Mouse (Mus musculus) midbrain, embryonic 16.5 days (tissue): ENCODE data around the gene Rbms3. TPM values are rescaled to one million over a fixed set of nuclear protein-coding genes. Genes with fewer than 3 reads are reported as not detected.

Source experiments
- ATAC-seq: fragments of 200-750 bp; cut with Nextera tagmentation; 2 replicates; pipeline ENCODE4 v1.8.0; 2017; ENCODE audit warnings: moderate TSS enrichment
- H3K27ac ChIP-seq: fragments of 300-500 bp; sonication (generic); 2 replicates; pipeline ENCODE4 v1.5.1; 2014; ENCODE audit warnings: mild to moderate bottlenecking, low read length, mixed read lengths
- H3K27me3 ChIP-seq: fragments of 300-500 bp; sonication (generic); 2 replicates; pipeline ENCODE4 v1.6.1; 2014; ENCODE audit warnings: low read depth, low read length, mixed read lengths; ENCODE audit not compliant: control insufficient read depth, insufficient read depth
- H3K36me3 ChIP-seq: fragments of 300-500 bp; sonication (generic); 2 replicates; pipeline ENCODE4 v1.6.1; 2014; ENCODE audit warnings: mild to moderate bottlenecking, low read length, moderate library complexity, mixed read lengths; ENCODE audit not compliant: control insufficient read depth, insufficient read depth
- H3K4me1 ChIP-seq: fragments of 300-500 bp; sonication (generic); 2 replicates; pipeline ENCODE4 v1.6.1; 2014; ENCODE audit warnings: mild to moderate bottlenecking, low read length, mixed read lengths; ENCODE audit not compliant: control insufficient read depth, insufficient read depth
- H3K4me2 ChIP-seq: fragments of 300-500 bp; sonication (generic); 2 replicates; pipeline ENCODE4 v1.6.1; 2014; ENCODE audit warnings: mild to moderate bottlenecking, low read length, mixed read lengths
- H3K4me3 ChIP-seq: fragments of 300-500 bp; sonication (generic); 2 replicates; pipeline ENCODE4 v1.5.1; 2014; ENCODE audit warnings: low read depth, mild to moderate bottlenecking, low read length, moderate library complexity, mixed read lengths
- H3K9ac ChIP-seq: fragments of 300-500 bp; sonication (generic); 2 replicates; pipeline ENCODE4 v1.6.1; 2014; ENCODE audit warnings: low read depth, low read length, mixed read lengths
- H3K9me3 ChIP-seq: fragments of 300-500 bp; sonication (generic); replicated peaks from 2 replicates; pipeline ENCODE4 v1.6.1; 2014; ENCODE audit warnings: mild to moderate bottlenecking, low read length, mixed read lengths; ENCODE audit not compliant: control insufficient read depth, poor library complexity, severe bottlenecking
- WGBS: fragments of 180-500 bp; shearing (Covaris S2); extraction: QIAGEN DNeasy Blood & Tissue Kit; methylation state at CpG from one replicate; pipeline ENCODE4 v1.1.7; 2014; 5-methylcytosine and 5-hydroxymethylcytosine counted together
- polyA plus RNA-seq: library from polyadenylated mRNA; unstranded; fragments of >200 nt; fragmentation: Nextera tagmentation; extraction: Ambion mirVana; gene quantifications from 2 replicates; pipeline ENCODE4 v1.2.1, GENCODE M21; 2015

The Rbms3 gene
- polyA plus RNA-seq, 1 experiment from 2014 or later: 65.9 TPM

DNA sequence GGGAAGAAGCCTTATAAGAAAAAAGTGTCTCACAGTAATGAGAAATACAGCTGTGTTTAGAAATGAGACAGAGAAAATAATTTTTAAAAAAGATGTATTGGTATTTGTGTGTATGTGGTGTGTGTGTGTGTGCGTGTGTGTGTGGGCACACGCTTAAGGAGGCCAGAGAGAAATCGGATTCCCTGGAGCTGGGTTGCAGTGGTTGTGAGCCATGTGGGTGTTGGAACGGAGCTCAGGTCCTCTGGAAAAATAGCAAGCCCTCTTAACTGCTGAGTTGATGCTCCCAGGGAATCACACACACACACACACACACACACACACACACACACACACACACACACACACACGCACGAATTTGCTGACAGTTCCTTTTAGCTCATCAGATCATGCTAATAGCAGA, 900.5 kb downstream of the Rbms3 start:
- Histone ChIP-seq H3K4me1 (no peaks in the 10 kb centered on the region), H3K27me3 (no peaks in the 10 kb centered on the region), H3K36me3 (no peaks in the 10 kb centered on the region), H3K9ac (no peak overlapping the region), H3K4me3 (no peak overlapping the region), H3K4me2 (no peak overlapping the region), H3K27ac (no peak overlapping the region), H3K9me3 (no peaks in the 10 kb centered on the region)
- ATAC-seq: no peak
- 84% methylated on average over 6 of the region's 6 CpGs for WGBS

DNA sequence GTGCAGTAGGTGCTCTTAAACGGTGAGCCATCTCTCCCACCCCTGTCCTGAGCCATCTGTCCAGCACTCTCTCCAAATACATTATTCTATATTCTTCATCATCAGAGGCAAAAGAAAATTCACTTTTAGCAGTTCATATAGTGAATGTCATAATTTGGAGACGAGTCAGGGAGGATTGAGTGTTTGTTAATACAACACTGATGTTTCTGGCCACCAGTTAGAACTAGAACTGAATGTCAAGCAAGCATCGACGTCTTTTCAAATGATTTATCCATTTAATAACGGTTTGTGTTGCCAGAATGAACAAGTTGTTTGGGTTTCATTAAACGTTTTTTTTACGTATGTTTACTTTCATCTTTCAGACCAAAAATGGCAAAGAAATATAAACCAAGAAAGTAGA, 901.1 kb downstream of the Rbms3 start:
- Histone ChIP-seq H3K9ac (no peak overlapping the region), H3K9me3 (no peaks in the 10 kb centered on the region), H3K4me3 (no peak overlapping the region), H3K36me3 (no peaks in the 10 kb centered on the region), H3K27me3 (no peaks in the 10 kb centered on the region), H3K27ac (no peak overlapping the region), H3K4me2 (no peak overlapping the region), H3K4me1 (no peaks in the 10 kb centered on the region)
- WGBS: 84% methylated on average over 7 of the region's 7 CpGs
- ATAC-seq: no peak

DNA sequence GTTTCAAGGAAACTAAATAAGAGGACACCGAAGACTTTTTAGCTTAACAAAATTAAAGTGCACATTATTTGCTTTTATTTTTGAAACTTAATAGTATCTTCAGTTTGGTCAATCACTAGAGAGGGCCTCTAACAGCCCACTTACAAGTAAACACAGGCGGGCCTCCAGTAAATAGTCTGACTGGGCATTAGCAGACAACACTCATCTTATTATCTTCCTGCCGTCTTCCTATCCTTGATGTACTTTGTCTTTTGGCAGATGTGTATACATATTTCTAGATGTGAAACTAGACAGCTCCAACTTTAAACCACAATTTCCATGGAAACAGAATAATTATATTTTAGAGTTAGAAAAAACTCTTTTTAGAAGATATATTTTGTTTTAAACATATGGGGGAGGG, 901.6 kb downstream of the Rbms3 start:
- 86% methylated on average over 3 of the region's 3 CpGs for WGBS
- no peaks in the 10 kb centered on the region for H3K27me3 ChIP-seq
- no peak overlapping the region for H3K4me3 ChIP-seq
- H3K4me2 ChIP-seq: no peak overlapping the region
- H3K36me3 ChIP-seq: no peaks in the 10 kb centered on the region
- H3K9ac ChIP-seq: no peak overlapping the region
- no peak for ATAC-seq
- H3K4me1 ChIP-seq: no peaks in the 10 kb centered on the region
- H3K27ac ChIP-seq: no peak overlapping the region
- no peaks in the 10 kb centered on the region for H3K9me3 ChIP-seq

DNA sequence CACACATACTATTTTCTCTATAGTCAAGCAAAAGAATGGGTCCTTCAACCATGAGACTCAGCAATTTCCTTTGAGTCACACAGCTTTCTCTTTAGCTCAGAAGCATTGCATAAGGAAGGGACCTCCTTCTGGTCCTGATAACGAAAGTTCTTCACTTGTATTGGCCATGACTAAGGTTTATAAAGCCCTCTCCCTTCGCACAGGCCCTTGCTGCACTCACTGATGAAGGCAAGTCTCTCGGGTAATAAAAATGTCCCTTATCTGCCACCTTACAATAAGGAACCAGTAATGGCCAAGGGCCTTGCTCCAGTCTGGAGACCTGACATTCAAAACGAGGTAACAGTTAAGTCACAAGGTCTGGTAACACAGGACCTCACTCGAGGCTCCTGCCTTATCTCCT, 905.1 kb downstream of the Rbms3 start:
- Histone ChIP-seq H3K9me3 (no peaks in the 10 kb centered on the region), H3K4me3 (no peak overlapping the region), H3K27ac (no peak overlapping the region), H3K27me3 (no peaks in the 10 kb centered on the region), H3K9ac (no peak overlapping the region), H3K4me2 (no peak overlapping the region), H3K4me1 (no peaks in the 10 kb centered on the region), H3K36me3 (no peaks in the 10 kb centered on the region)
- WGBS: 89% methylated on average over 5 of the region's 5 CpGs
- no peak for ATAC-seq

DNA sequence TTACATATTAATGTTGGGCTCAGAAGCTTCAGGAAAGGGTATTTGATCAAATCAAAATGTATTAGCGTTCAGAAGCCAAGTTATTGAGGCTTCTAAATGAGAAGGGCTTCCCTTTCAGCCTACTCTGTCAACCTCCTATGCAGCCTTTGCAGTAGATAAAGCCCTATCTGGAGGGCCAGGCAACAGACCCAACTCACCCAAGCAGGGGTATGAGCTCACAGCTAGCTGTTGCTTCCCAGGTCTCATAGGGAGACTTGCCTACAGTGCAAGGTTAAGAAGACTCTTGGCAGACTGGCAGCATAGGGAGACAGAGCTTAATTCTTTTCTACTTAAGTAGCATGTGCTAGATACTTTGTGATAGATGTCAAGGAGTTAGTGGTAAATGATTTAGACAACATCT, 926.6 kb downstream of the Rbms3 start:
- Histone ChIP-seq H3K4me3 (no peak overlapping the region), H3K27ac (no peak overlapping the region), H3K36me3 (no peaks in the 10 kb centered on the region), H3K27me3 (no peaks in the 10 kb centered on the region), H3K9me3 (no peaks in the 10 kb centered on the region), H3K9ac (no peak overlapping the region), H3K4me2 (no peak overlapping the region), H3K4me1 (no peaks in the 10 kb centered on the region)
- 89% methylated on average over 1 of the region's 1 CpGs for WGBS
- ATAC-seq: no peak

DNA sequence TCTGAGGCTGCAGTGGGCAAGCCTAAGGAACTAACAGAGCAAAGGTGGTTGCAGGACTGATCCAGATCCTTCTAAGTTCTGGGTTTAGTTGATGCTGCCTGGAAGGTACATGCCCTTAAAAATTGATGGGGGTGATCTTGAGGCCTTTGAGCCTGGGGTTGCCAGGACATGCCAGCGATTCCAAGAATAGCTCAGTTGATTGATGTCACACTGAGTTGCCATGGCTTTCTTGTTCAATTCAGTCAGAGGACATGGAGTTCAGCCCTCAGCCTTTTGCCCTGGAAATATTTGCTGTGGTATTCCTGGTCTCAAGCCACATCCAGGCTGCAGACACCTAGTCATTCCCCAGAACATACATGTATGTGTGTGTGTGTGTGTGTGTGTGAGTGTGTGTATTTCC, 927.1 kb downstream of the Rbms3 start:
- Histone ChIP-seq H3K4me1 (no peaks in the 10 kb centered on the region), H3K27me3 (no peaks in the 10 kb centered on the region), H3K9ac (no peak overlapping the region), H3K4me3 (no peak overlapping the region), H3K36me3 (no peaks in the 10 kb centered on the region), H3K9me3 (no peaks in the 10 kb centered on the region), H3K4me2 (no peak overlapping the region), H3K27ac (no peak overlapping the region)
- no peak for ATAC-seq
- 70% methylated on average over 1 of the region's 1 CpGs for WGBS

DNA sequence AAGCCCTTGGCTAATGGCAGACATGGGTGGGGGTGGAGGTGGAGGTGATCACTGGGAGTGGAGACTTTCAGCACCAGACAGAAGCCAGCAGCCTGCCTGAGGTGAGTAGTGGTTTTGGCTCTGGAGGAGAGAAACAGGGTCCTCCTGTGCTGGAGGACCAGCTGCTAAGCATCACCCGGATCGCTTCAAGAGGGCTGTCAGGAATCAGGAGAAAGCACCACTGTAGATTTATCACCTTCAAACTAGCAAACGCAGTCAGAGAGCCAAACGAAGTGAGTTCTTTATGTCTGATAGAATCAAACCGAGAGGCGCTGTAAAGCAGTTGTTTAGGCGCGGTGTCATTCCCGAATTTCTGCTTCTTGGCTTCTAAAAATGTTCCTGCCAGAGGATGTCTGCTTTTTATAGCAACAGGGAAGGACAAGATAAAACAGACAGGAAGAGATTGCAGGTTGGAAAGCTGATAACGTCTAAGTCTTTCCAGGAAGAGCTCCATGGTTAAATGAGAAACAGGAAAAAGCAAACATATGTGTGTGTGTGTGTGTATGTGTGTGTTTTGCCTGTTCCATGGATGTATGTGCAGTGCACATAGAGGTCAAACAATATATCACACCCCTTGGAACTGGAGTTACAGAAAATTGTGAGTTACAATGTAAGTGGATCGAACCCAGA, 928.1 kb downstream of the Rbms3 start:
- Histone ChIP-seq H3K4me3 (no peak overlapping the region), H3K9me3 (no peaks in the 10 kb centered on the region), H3K9ac (no peak overlapping the region), H3K27me3 (no peaks in the 10 kb centered on the region), H3K36me3 (no peaks in the 10 kb centered on the region), H3K27ac (no peak overlapping the region), H3K4me2 (no peak overlapping the region), H3K4me1 (no peaks in the 10 kb centered on the region)
- 85% methylated on average over 11 of the region's 11 CpGs for WGBS
- no peak for ATAC-seq

DNA sequence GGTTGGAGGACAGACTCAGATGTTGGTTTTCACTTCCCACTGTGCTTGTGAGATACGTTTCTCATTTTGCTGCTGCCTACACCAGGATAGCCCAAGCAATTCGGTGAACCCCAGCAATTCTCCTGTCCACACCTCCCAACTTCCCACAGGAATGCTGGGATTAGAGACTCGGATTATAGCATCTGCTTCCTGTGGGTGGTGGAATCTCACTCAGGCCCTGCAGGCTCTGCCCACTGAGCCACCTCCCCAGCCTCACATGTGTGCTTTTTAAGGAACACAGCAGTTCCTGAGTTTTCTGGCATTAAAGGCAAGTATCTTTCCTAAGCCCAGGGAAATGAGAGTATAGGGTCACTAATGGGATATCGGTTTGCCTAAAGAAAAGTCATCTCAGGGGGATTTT, 941.1 kb downstream of the Rbms3 start:
- no peak overlapping the region for H3K4me3 ChIP-seq
- H3K4me2 ChIP-seq: no peak overlapping the region
- no peaks in the 10 kb centered on the region for H3K4me1 ChIP-seq
- H3K9ac ChIP-seq: no peak overlapping the region
- H3K9me3 ChIP-seq: no peaks in the 10 kb centered on the region
- 83% methylated on average over 4 of the region's 4 CpGs for WGBS
- no peaks in the 10 kb centered on the region for H3K36me3 ChIP-seq
- no peak for ATAC-seq
- no peaks in the 10 kb centered on the region for H3K27me3 ChIP-seq
- H3K27ac ChIP-seq: no peak overlapping the region

DNA sequence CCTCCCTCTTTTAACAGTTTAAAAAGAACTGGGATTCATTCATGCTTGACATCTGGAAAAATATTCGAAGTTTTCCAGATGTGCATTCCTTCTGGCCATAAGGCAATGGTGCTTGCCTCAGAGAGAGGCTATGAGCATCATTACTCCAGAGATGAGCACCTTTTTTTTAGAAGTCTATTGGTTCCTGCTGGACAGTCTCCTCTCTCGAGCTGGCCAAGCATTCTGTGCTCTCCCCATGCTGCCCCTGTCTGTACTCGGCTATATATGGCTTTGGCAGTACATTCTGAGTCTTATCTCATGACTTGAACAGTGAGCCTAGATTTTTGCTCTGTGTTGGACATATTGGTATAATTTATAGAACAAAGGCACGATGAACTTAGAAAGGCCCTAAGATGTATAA, 952.6 kb downstream of the Rbms3 start:
- Histone ChIP-seq H3K9me3 (no peaks in the 10 kb centered on the region), H3K4me2 (no peak overlapping the region), H3K36me3 (no peaks in the 10 kb centered on the region), H3K4me3 (no peak overlapping the region), H3K27ac (no peak overlapping the region), H3K4me1 (no peaks in the 10 kb centered on the region), H3K27me3 (no peaks in the 10 kb centered on the region), H3K9ac (no peak overlapping the region)
- WGBS: 77% methylated on average over 4 of the region's 4 CpGs
- ATAC-seq: no peak
